Mouse (Mus musculus): Measurements from ENCODE around the gene Ap1s1.

- TF ChIP-seq CTCF (IDR thresholded peaks at IDR 0.05; ENCODE audit: control insufficient read depth, insufficient read depth, low read length) (no peak), POLR2A (IDR thresholded peaks at IDR 0.05; ENCODE audit: borderline replicate concordance, control insufficient read depth, low read depth, low read length) (no peak)
Observed at GRCm38 (mm10) chr5:137085731-137086130, 39.8 kb upstream of the Ap1s1 start.
